Mouse (Mus musculus): Measurements from ENCODE around the gene Ccdc185. TPM values are rescaled to one million over a fixed set of nuclear protein-coding genes. Genes with fewer than 3 reads are reported as not detected.

Ccdc185 gene
- polyA plus RNA-seq, 1 experiment, result not detected

DNA sequence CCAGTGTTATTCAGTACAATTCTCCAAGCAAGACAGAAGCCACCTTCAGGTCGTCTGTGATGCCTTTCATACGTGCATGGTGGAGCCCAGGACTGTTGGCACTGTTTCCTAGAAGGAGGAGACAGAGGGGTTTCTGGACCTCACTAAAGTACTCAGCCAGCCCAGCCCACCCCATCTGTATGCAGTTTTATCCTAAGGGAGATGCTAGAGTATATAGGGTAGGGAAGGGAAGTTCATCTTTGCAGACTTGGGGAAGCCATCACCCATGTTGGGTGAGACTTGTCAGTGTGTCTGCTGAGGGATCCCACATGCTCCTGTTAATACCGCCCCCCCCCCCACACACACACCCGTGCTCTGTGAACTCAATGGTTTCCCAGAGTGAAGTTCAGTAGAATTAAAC, 13.1 kb downstream of the Ccdc185 start:
- TF ChIP-seq POLR2A (IDR thresholded peaks at IDR 0.05; ENCODE audit: borderline replicate concordance, extremely low read depth, insufficient read depth, insufficient read length, poor library complexity, severe bottlenecking) (no peak), CTCF (IDR thresholded peaks at IDR 0.05; ENCODE audit: borderline replicate concordance, extremely low read depth, insufficient read depth, insufficient read length) (no peak)
- DNase-seq (ENCODE audit: low read depth), result no peak

GRCm38 (mm10) chr1:182732695-182733094, 16.3 kb downstream of the Ccdc185 start:
- no peak for TF ChIP-seq POLR2A (IDR thresholded peaks at IDR 0.05; ENCODE audit: borderline replicate concordance, extremely low read depth, insufficient read depth, insufficient read length, poor library complexity, severe bottlenecking)
- TF ChIP-seq CTCF (IDR thresholded peaks at IDR 0.05; ENCODE audit: borderline replicate concordance, extremely low read depth, insufficient read depth, insufficient read length), result no peak
- peak; percentile 10 for DNase-seq (ENCODE audit: low read depth)

DNA sequence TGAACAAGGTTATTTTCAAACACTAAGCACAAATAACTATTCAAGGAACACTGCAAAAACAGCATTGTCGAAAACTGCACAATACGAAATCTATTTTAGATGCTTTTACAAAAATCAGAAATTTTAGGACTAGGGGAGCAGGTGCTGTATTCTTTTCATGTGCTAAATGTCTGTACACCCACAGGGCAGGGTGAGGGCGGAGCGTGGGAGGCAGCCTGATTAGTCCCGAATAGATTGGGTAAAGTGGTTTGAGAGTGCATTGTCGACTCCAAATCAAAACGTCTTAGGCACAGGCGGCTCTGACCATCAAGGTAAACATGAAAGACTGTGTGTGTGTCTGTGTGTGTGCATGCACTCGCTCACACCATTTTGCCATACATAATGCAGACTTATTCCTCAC, 20.0 kb downstream of the Ccdc185 start:
- DNase-seq (ENCODE audit: low read depth), result no peak
- TF ChIP-seq POLR2A (IDR thresholded peaks at IDR 0.05; ENCODE audit: borderline replicate concordance, extremely low read depth, insufficient read depth, insufficient read length, poor library complexity, severe bottlenecking) (no peak), CTCF (IDR thresholded peaks at IDR 0.05; ENCODE audit: borderline replicate concordance, extremely low read depth, insufficient read depth, insufficient read length) (no peak)

DNA sequence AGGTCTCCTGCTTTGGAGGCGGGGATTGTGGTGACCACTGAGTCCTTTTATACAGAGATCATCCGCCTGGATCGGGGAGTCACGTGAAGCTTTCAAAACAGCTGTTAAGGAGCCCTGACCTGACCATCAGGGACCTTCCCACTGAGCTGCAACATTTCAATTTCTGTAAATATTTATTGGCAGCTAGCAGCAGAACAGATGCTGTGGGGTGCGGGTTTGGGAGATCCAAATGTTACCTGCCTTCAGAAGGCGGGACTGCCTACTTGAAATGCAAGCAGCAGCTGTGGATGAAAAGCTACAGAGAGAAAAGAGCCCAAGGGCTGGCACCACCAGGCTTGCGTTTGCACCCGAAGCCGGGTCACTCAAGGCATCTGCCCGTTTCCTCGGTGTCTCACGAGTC, 21.4 kb downstream of the Ccdc185 start:
- peak; percentile 56 for DNase-seq (ENCODE audit: low read depth)
- TF ChIP-seq POLR2A (IDR thresholded peaks at IDR 0.05; ENCODE audit: borderline replicate concordance, extremely low read depth, insufficient read depth, insufficient read length, poor library complexity, severe bottlenecking) (no peak), CTCF (IDR thresholded peaks at IDR 0.05; ENCODE audit: borderline replicate concordance, extremely low read depth, insufficient read depth, insufficient read length) (no peak)

DNA sequence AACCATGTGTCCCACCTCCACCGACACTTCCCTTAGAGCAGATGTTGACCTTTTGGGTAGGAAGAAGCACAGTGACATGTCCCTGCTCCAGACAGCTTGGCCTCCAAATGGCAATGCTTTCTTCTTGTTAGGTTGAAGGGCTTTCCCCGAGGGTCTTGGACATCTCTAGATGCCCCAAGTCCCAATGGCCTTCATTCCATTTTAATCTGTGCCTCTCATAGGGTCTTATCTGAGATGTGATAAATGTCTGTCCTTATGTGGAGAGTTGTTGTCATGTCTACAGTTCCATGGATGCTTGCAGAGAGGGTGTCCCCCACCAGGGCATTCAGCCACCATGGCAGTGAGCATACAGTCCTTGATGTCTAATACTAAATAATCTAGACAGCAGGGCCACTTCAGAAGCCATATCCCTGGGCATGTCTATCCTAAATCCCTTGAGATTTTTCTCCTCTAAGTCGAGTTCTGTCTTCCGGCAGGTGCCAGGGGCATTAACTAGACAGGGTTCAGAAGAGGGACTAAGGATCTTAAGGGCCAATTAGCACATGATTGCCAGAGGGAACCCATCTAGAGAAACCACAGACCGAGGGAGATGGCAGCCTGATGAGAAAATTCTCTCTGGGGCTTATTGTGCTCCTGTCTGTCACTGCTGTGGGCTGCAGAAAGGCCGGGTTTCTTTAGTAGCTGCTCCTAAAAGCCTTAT, 34.6 kb downstream of the Ccdc185 start:
- TF ChIP-seq CTCF (IDR thresholded peaks at IDR 0.05; ENCODE audit: borderline replicate concordance, extremely low read depth, insufficient read depth, insufficient read length) (no peak), POLR2A (IDR thresholded peaks at IDR 0.05; ENCODE audit: borderline replicate concordance, extremely low read depth, insufficient read depth, insufficient read length, poor library complexity, severe bottlenecking) (no peak)
- DNase-seq (ENCODE audit: low read depth), result no peak

DNA sequence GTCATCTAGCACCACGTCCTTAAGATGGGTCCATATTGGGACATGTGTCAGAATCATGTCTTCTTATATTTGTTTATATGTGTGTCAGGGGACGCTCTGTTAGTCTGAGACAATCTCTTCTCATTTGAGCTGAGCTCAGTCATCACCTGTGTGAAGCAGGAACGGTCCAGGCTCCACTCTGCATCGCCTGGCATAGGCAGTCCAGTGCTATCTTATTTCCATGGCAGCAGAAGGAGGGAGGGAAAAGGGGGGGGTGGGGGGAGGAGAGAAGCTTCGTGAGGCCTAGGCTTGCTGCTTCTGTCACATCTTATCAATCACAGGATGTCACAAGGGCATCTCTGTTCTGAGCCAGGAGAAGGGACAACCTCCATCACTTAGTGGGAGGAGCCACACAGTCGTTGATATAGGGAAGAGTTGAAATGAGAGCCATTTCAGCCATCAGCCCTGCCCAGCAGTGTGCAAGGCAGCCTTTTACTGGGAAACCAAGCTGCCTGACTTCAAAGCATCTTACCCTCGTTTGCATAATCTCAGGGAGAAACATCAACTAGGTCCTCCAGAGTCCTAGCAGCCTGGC, 37.5 kb downstream of the Ccdc185 start:
- DNase-seq (ENCODE audit: low read depth), result peak; percentile 43
- TF ChIP-seq POLR2A (IDR thresholded peaks at IDR 0.05; ENCODE audit: borderline replicate concordance, extremely low read depth, insufficient read depth, insufficient read length, poor library complexity, severe bottlenecking) (no peak), CTCF (IDR thresholded peaks at IDR 0.05; ENCODE audit: borderline replicate concordance, extremely low read depth, insufficient read depth, insufficient read length) (no peak)

- TF ChIP-seq CTCF (IDR thresholded peaks at IDR 0.05; ENCODE audit: borderline replicate concordance, extremely low read depth, insufficient read depth, insufficient read length), result no peak
- TF ChIP-seq POLR2A (IDR thresholded peaks at IDR 0.05; ENCODE audit: borderline replicate concordance, extremely low read depth, insufficient read depth, insufficient read length, poor library complexity, severe bottlenecking), result no peak
- DNase-seq (ENCODE audit: low read depth), result no peak
Measured at GRCm38 (mm10) chr1:182707459-182707858, 41.5 kb downstream of the Ccdc185 start.

DNA sequence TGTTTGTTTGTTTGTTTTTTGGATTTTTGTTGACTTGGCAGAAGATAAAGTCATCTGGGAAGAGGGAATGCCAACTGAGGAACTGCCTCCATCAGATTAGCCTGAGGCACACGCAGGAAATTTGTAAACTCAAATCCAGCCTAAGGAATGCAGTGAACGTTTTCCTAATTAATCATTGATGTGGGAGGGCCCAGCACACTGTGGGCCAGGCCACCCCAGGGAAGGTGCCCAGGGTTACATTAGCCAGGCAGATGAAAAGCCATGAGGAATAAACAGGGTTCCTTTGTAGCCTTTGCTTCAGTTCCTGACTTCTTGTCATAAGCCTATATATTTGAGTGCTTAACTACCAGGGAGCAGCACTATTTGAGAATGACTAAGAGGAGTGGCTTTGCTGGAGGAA, 44.1 kb downstream of the Ccdc185 start:
- TF ChIP-seq CTCF (IDR thresholded peaks at IDR 0.05; ENCODE audit: borderline replicate concordance, extremely low read depth, insufficient read depth, insufficient read length), result no peak
- no peak for TF ChIP-seq POLR2A (IDR thresholded peaks at IDR 0.05; ENCODE audit: borderline replicate concordance, extremely low read depth, insufficient read depth, insufficient read length, poor library complexity, severe bottlenecking)
- DNase-seq (ENCODE audit: low read depth), result no peak

GRCm38 (mm10) chr1:182699392-182700347, 49.3 kb downstream of the Ccdc185 start:
- peak; percentile 55 for DNase-seq (ENCODE audit: low read depth)
- no peak for TF ChIP-seq CTCF (IDR thresholded peaks at IDR 0.05; ENCODE audit: borderline replicate concordance, extremely low read depth, insufficient read depth, insufficient read length)
- TF ChIP-seq POLR2A (IDR thresholded peaks at IDR 0.05; ENCODE audit: borderline replicate concordance, extremely low read depth, insufficient read depth, insufficient read length, poor library complexity, severe bottlenecking), result no peak

Other genes starting within 250 kb of the Ccdc185 start
- 39.5 and 56.5 TPM in 2 replicates for gene Capn2, start 231.6 kb downstream of the Ccdc185 start, polyA plus RNA-seq (2012; rRNA removed)
- gene Capn8, start 184.2 kb downstream of the Ccdc185 start, polyA plus RNA-seq (2012; rRNA removed), result 0.11 and 0.13 TPM in 2 replicates
- 49.0 and 68.6 TPM in 2 replicates for gene Susd4, start 14.7 kb upstream of the Ccdc185 start, polyA plus RNA-seq (2012; rRNA removed)
- gene Tlr5, start 205.6 kb upstream of the Ccdc185 start, polyA plus RNA-seq (2012; rRNA removed), result 0.61 and 0.64 TPM in 2 replicates